Mouse (Mus musculus) frontal cortex, adult 2 months (tissue): ENCODE measurements at regions not wholly inside any gene's neighbourhood (a gene's known extent, or its start where the extent isn't known, plus 50 kb on each side); places are given as distances from the start of the nearest gene placed in this dataset.

Experiments used
- DNase-seq, 2 experiments: peaks; one replicate each; pipeline ENCODE4 v3.0.0; 2022; ENCODE audit warnings: low spot score in 1 of 2; ENCODE audit errors: extremely low spot score in 1 of 2

GRCm38 (mm10) chr1:124156832-124157231, 111.5 kb upstream of the Dpp10 start:
- DNase-seq: peak in 1 of 2 experiments; percentile 35

GRCm38 (mm10) chr1:124152101-124152500, 106.7 kb upstream of the Dpp10 start:
- no peak for DNase-seq

- peak; percentile 38 to 68 for DNase-seq
Measured at GRCm38 (mm10) chr1:124148590-124148989, 103.2 kb upstream of the Dpp10 start.

- no peak for DNase-seq
Measured at GRCm38 (mm10) chr1:124104286-124104846, 59.0 kb upstream of the Dpp10 start.

DNA sequence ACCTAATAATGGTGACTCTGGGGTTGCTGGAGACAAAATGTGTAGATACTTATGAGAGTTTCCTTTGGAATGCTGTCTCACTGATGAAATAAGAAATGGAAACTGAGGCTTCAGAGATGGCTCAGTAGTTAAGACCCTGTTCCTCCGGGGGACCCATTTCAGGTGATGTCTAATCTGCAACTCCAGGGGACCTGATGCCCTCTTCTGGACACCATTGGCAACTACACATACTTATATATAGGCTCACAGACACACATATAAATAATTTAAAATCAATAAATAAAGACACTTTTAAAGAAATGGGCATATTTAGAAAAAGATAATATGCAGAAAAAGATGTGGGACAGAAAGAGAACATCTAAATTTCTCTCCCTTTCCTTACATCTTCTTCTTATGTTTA, 57.7 kb upstream of the Dpp10 start:
- peak in 1 of 2 experiments; percentile 15 for DNase-seq
